Mouse (Mus musculus) hindbrain, embryonic 16.5 days (tissue): ENCODE data around the gene Amotl1. TPM values are rescaled to one million over a fixed set of nuclear protein-coding genes. Genes with fewer than 3 reads are reported as not detected.
"Not testable (repeated sequence)": the region's sequence is repeated elsewhere in the genome, so short reads cannot be mapped to it uniquely, and the experiment has no call there.

Experiments
- ATAC-seq: fragments of 200-750 bp; cut with Nextera tagmentation; 2 replicates; pipeline ENCODE4 v1.8.0; 2017; ENCODE audit warnings: moderate TSS enrichment, moderate library complexity
- H3K27ac ChIP-seq: fragments of 300-500 bp; sonication (generic); 2 replicates; pipeline ENCODE4 v1.5.1; 2014; ENCODE audit warnings: low read depth, mild to moderate bottlenecking, control low read depth, low read length, moderate library complexity
- H3K27me3 ChIP-seq: fragments of 300-500 bp; sonication (generic); replicated peaks from 2 replicates; pipeline ENCODE4 v1.6.1; 2014; ENCODE audit warnings: low read length; ENCODE audit not compliant: control insufficient read depth, insufficient read depth
- H3K36me3 ChIP-seq: fragments of 300-500 bp; sonication (generic); 2 replicates; pipeline ENCODE4 v1.6.1; 2014; ENCODE audit warnings: mild to moderate bottlenecking, low read length, moderate library complexity, mixed read lengths; ENCODE audit not compliant: control insufficient read depth, insufficient read depth
- H3K4me1 ChIP-seq: fragments of 300-500 bp; sonication (generic); 2 replicates; pipeline ENCODE4 v1.6.1; 2014; ENCODE audit warnings: low read depth, low read length; ENCODE audit not compliant: control insufficient read depth, insufficient read depth
- H3K4me2 ChIP-seq: fragments of 300-500 bp; sonication (generic); 2 replicates; pipeline ENCODE4 v1.6.1; 2014; ENCODE audit warnings: mild to moderate bottlenecking, low read length, control low read depth, moderate library complexity
- H3K4me3 ChIP-seq: fragments of 300-500 bp; sonication (generic); 2 replicates; pipeline ENCODE4 v1.5.1; 2014; ENCODE audit warnings: mild to moderate bottlenecking, low read length, control low read depth, moderate library complexity
- H3K9ac ChIP-seq: fragments of 300-500 bp; sonication (generic); 2 replicates; pipeline ENCODE4 v1.6.1; 2014; ENCODE audit warnings: low read depth, mild to moderate bottlenecking, control low read depth, low read length, moderate library complexity
- H3K9me3 ChIP-seq: fragments of 300-500 bp; sonication (generic); 2 replicates; pipeline ENCODE4 v1.6.1; 2014; ENCODE audit warnings: mild to moderate bottlenecking, low read length, moderate library complexity; ENCODE audit not compliant: control insufficient read depth
- WGBS: fragments of 180-500 bp; shearing (Covaris S2); extraction: QIAGEN DNeasy Blood & Tissue Kit; methylation state at CpG from one replicate; pipeline ENCODE4 v1.1.7; 2014; 5-methylcytosine and 5-hydroxymethylcytosine counted together
- polyA plus RNA-seq: library from polyadenylated mRNA; unstranded; fragments of >200 nt; fragmentation: Nextera tagmentation; extraction: Ambion mirVana; gene quantifications from 2 replicates; pipeline ENCODE4 v1.2.1, GENCODE M21; 2015

The Amotl1 gene
- 6.6 and 8.3 TPM in 2 replicates for polyA plus RNA-seq

DNA sequence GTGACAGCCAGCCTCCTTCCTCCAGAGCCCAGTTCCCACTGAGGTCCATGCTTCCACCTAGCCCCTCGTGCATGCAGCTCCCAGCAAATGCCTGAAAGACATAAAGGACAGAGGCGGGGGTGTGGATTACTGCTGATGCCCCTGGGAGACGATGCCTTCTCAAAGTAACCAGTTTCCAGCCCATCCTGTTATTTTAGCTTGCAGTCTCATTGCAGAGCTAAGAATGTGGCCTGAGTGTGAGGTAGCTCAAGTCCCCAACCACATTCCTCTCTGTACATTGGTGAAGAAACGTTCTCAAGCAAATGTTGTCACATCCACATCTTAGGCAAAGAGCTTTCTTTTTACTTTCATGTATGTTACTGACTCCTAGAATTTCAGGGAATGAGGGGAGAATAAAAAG lies at the start of gene Amotl1:
Gene Amotl1 (minus strand): TSS at position 101 of the 400 bp plus-strand sequence.
- Histone ChIP-seq H3K9ac (no peak within 1 kb of the TSS), H3K27ac (no peak within 1 kb of the TSS), H3K4me2 (no peak within 1 kb of the TSS), H3K9me3 (no peaks in the 10 kb centered on the region), H3K36me3 (no peaks in the 10 kb centered on the region), H3K4me1 (peaks cover 3% of the 10 kb centered on the region), H3K4me3 (no peak within 1 kb of the TSS), H3K27me3 (no peaks in the 10 kb centered on the region)
- 56% methylated on average over 4 of the region's 4 CpGs for WGBS
- no peak for ATAC-seq

GRCm38 (mm10) chr9:14689376-14690108 lies 44.7 kb upstream of the Amotl1 start:
- H3K9me3 ChIP-seq, result no peaks in the 10 kb centered on the region
- no peaks in the 10 kb centered on the region for H3K27me3 ChIP-seq
- WGBS, result 71% methylated on average over 12 of the region's 12 CpGs
- no peak overlapping the region for H3K4me3 ChIP-seq
- H3K27ac ChIP-seq, result no peak overlapping the region
- ATAC-seq, result no peak
- H3K4me1 ChIP-seq, result no peaks in the 10 kb centered on the region
- H3K4me2 ChIP-seq, result no peak overlapping the region
- H3K36me3 ChIP-seq, result no peaks in the 10 kb centered on the region
- no peak overlapping the region for H3K9ac ChIP-seq

DNA sequence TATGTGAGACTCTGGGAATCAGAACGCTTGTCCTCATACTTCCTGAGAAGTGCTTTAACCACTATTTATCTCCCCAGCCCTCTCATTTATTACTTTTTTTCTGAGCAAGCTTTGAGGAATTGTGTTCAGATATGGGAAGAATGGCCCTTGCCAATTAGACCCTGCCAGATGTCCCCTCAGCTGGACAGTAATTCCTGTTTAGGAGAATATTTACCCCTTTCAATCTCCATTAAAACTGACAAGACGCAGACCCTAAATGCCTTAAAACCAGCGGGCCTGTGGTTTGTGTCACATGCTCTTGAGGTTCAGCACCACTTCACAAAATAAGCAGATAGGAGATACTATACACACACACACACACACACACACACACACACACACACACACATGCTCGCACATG lies 39.5 kb upstream of the Amotl1 start:
- Histone ChIP-seq H3K27me3 (no peaks in the 10 kb centered on the region), H3K4me1 (no peaks in the 10 kb centered on the region), H3K4me2 (no peak overlapping the region), H3K27ac (no peak overlapping the region), H3K4me3 (no peak overlapping the region), H3K9me3 (no peaks in the 10 kb centered on the region), H3K9ac (no peak overlapping the region), H3K36me3 (no peaks in the 10 kb centered on the region)
- ATAC-seq, result no peak
- 78% methylated on average over 4 of the region's 4 CpGs for WGBS

DNA sequence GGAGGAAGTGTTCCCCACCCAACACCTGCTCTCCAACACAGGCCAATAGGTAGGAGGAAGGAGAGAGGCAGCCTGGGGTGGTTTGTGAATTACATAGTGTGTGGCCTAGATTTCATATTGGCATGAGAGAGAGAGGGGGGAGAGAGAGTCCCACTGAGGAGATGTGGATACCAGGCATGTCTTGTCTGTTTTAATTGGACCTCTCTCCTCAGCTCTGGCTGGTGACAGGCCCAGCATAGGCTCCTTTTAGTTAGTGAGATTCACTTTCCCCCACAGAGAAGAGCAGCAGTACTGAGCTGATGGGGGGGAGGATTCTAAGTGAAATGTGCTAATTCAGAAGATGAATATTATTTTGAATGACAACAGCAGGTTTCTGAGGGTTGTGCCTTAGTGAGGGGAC lies 37.9 kb upstream of the Amotl1 start:
- H3K4me2 ChIP-seq, result no peak overlapping the region
- H3K4me1 ChIP-seq, result no peaks in the 10 kb centered on the region
- H3K36me3 ChIP-seq, result no peaks in the 10 kb centered on the region
- H3K9ac ChIP-seq, result no peak overlapping the region
- no peak overlapping the region for H3K27ac ChIP-seq
- no peaks in the 10 kb centered on the region for H3K27me3 ChIP-seq
- no peak overlapping the region for H3K4me3 ChIP-seq
- ATAC-seq, result peak; percentile 52; the same call in 1 of the 2 replicates
- no peaks in the 10 kb centered on the region for H3K9me3 ChIP-seq

DNA sequence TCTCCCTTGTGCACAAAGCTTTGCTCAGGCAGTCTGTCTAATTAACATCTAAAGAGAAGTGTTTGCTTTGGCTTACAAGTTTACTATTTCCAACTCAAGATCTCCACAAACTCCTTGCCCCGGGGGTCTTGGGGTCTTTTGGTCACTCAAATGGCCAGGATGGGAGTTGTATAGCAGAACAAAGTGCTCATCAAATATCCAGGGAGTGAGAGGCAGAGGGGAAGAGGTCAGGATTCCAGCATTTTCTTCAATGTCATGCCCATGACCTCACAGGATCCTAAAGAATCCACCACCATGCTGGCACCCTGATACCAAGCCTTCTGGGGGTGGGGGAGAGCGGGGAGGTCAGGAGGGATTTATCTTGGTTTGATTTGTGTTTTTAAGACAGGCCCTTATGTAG lies 35.7 kb upstream of the Amotl1 start:
- no peaks in the 10 kb centered on the region for H3K4me1 ChIP-seq
- H3K27me3 ChIP-seq, result no peaks in the 10 kb centered on the region
- WGBS, result 57% methylated on average over 2 of the region's 2 CpGs
- no peaks in the 10 kb centered on the region for H3K9me3 ChIP-seq
- no peak overlapping the region for H3K9ac ChIP-seq
- no peak overlapping the region for H3K4me3 ChIP-seq
- H3K4me2 ChIP-seq, result no peak overlapping the region
- H3K36me3 ChIP-seq, result no peaks in the 10 kb centered on the region
- H3K27ac ChIP-seq, result no peak overlapping the region
- no peak for ATAC-seq

- no peaks in the 10 kb centered on the region for H3K27me3 ChIP-seq
- H3K4me2 ChIP-seq, result no peak overlapping the region
- no peaks in the 10 kb centered on the region for H3K4me1 ChIP-seq
- no peak overlapping the region for H3K27ac ChIP-seq
- 59% methylated on average over 9 of the region's 9 CpGs for WGBS
- no peak for ATAC-seq
- H3K9ac ChIP-seq, result no peak overlapping the region
- no peaks in the 10 kb centered on the region for H3K36me3 ChIP-seq
- H3K9me3 ChIP-seq, result no peaks in the 10 kb centered on the region
- H3K4me3 ChIP-seq, result no peak overlapping the region
These were observed 31.1 kb upstream of the Amotl1 start for GRCm38 (mm10) chr9:14675707-14676691.

- 91% methylated on average over 8 of the region's 8 CpGs for WGBS
- H3K4me1 ChIP-seq, result no peaks in the 10 kb centered on the region
These were observed 29.6 kb upstream of the Amotl1 start for GRCm38 (mm10) chr9:14674506-14674905.

DNA sequence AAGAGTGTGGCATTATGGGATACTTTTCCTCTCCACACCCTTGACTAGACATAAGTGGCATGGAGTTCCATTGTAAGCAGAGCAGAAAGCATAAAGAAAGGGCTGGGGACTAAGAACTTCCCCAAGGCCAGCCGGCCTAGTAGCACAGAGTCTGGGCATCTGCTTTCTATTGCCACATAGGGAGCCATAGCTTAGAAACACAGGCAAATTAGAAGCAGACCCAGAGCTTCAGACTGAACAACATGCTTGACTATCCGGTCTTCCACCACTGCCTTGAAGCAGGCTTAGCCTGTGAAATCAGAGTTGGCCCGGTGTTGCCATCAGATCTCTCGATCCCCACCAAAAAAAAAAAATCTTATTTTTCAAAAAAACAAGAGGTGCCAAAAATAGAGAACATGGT lies 28.3 kb upstream of the Amotl1 start:
- H3K36me3 ChIP-seq, result no peaks in the 10 kb centered on the region
- H3K27ac ChIP-seq, result no peak overlapping the region
- H3K4me2 ChIP-seq, result no peak overlapping the region
- H3K27me3 ChIP-seq, result no peaks in the 10 kb centered on the region
- 87% methylated on average over 4 of the region's 4 CpGs for WGBS
- no peak overlapping the region for H3K9ac ChIP-seq
- no peaks in the 10 kb centered on the region for H3K9me3 ChIP-seq
- no peak for ATAC-seq
- no peak overlapping the region for H3K4me3 ChIP-seq
- no peaks in the 10 kb centered on the region for H3K4me1 ChIP-seq

More at GRCm38 (mm10) chr9:14674506-14674905, 29.6 kb upstream of the Amotl1 start:
- Histone ChIP-seq H3K9me3 (no peaks in the 10 kb centered on the region), H3K36me3 (no peaks in the 10 kb centered on the region), H3K4me2 (no peak overlapping the region), H3K27me3 (no peaks in the 10 kb centered on the region), H3K9ac (no peak overlapping the region), H3K27ac (no peak overlapping the region), H3K4me3 (no peak overlapping the region)
- no peak for ATAC-seq

DNA sequence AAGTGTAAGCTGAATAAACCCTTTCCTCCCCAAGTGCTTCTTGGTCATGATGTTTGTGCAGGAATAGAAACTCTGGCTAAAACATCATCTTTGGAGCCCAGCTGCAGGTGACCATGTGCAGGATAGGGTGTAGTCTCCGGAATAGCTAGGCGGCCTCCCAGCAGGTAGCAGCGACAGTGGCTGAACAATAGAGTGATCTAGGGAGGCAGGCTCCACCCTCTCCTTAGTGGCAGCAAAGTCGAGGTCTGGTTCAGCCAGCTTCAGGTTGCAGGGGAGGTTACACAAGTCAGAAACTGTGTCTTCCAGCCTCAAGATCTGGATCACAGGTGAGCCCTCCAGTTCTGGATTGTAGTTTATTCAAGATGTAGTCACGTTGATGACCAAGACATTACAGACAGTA lies 27.1 kb upstream of the Amotl1 start:
- H3K9me3 ChIP-seq, H3K4me3 ChIP-seq, H3K27ac ChIP-seq, H3K9ac ChIP-seq, H3K4me2 ChIP-seq, ATAC-seq, H3K4me1 ChIP-seq, H3K36me3 ChIP-seq, H3K27me3 ChIP-seq: not testable (repeated sequence)
- WGBS, result 34% methylated on average over 5 of the region's 5 CpGs
